Mouse (Mus musculus) midbrain, embryonic 11.5 days (tissue): ENCODE data around the gene Fetub. TPM values are rescaled to one million over a fixed set of nuclear protein-coding genes. Genes with fewer than 3 reads are reported as not detected.

ENCODE experiments used
- ATAC-seq: fragments of 200-750 bp; cut with Nextera tagmentation; 2 replicates; pipeline ENCODE4 v1.8.0; 2017; ENCODE audit warnings: moderate TSS enrichment, moderate library complexity; ENCODE audit not compliant: low FRiP score
- DNase-seq: peaks from one replicate; pipeline ENCODE4 v3.0.0; 2015; ENCODE audit warnings: low spot score; ENCODE audit errors: missing footprints
- H3K27ac ChIP-seq: fragments of 300-500 bp; sonication (generic); 2 replicates; pipeline ENCODE4 v1.5.1; 2014; ENCODE audit warnings: low read depth, low read length
- H3K27me3 ChIP-seq: fragments of 300-500 bp; sonication (generic); 2 replicates; pipeline ENCODE4 v1.6.1; 2014; ENCODE audit warnings: mild to moderate bottlenecking, low read length, moderate library complexity, mixed read lengths; ENCODE audit not compliant: control insufficient read depth, insufficient read depth
- H3K36me3 ChIP-seq: fragments of 300-500 bp; sonication (generic); 2 replicates; pipeline ENCODE4 v1.6.1; 2014; ENCODE audit warnings: mild to moderate bottlenecking, low read length, moderate library complexity, mixed read lengths; ENCODE audit not compliant: control insufficient read depth, insufficient read depth
- H3K4me1 ChIP-seq: fragments of 300-500 bp; sonication (generic); 2 replicates; pipeline ENCODE4 v1.6.1; 2014; ENCODE audit warnings: low read length; ENCODE audit not compliant: control insufficient read depth, insufficient read depth
- H3K4me2 ChIP-seq: fragments of 300-500 bp; sonication (generic); 2 replicates; pipeline ENCODE4 v1.6.1; 2014; ENCODE audit warnings: mild to moderate bottlenecking, moderate library complexity
- H3K4me3 ChIP-seq: fragments of 300-500 bp; sonication (generic); 2 replicates; pipeline ENCODE4 v1.5.1; 2014; ENCODE audit warnings: low read depth, low read length
- H3K9ac ChIP-seq: fragments of 300-500 bp; sonication (generic); 2 replicates; pipeline ENCODE4 v1.6.1; 2014; ENCODE audit warnings: low read length
- H3K9me3 ChIP-seq: fragments of 300-500 bp; sonication (generic); 2 replicates; pipeline ENCODE4 v1.6.1; 2016; ENCODE audit warnings: low read length; ENCODE audit not compliant: control insufficient read depth
- WGBS: fragments of 180-500 bp; shearing (Covaris S2); extraction: QIAGEN DNeasy Blood & Tissue Kit; methylation state at CpG from one replicate; pipeline ENCODE4 v1.1.7; 2014; 5-methylcytosine and 5-hydroxymethylcytosine counted together
- polyA plus RNA-seq: library from polyadenylated mRNA; unstranded; fragments of >200 nt; fragmentation: Nextera tagmentation; extraction: Ambion mirVana; gene quantifications from 2 replicates; pipeline ENCODE4 v1.2.1, GENCODE M21; 2014

Gene Fetub
- polyA plus RNA-seq: not detected in 2 replicates

DNA sequence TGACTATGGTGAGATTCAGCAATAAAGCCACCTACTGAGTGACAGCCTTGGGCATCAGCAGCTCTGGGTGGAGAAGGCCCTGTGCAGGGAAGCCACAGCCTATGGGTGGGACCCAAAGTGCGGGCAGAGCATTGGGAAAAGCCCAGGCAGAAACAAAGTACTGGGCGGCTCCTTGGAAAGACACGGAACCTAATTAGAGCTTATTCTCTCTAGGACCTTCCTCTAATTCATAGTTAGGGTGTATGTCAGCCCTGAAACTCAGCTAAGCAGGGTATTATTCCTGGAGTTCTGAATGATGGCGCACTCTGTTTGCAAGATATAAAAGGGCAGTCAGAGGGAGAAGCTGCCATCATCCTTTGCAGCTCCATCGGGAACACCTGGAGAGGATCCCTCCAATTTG, at the start of gene Fetub:
Fetub (plus strand) TSS at position 301 of the 400 bp plus-strand sequence.
- Histone ChIP-seq H3K9me3 (no peaks in the 10 kb centered on the region), H3K4me1 (no peaks in the 10 kb centered on the region), H3K4me3 (no peak within 1 kb of the TSS), H3K27ac (no peak within 1 kb of the TSS), H3K27me3 (no peaks in the 10 kb centered on the region), H3K4me2 (no peak within 1 kb of the TSS), H3K9ac (no peak within 1 kb of the TSS), H3K36me3 (no peaks in the 10 kb centered on the region)
- ATAC-seq (no peak), DNase-seq (no peak)
- 92% methylated on average over 5 of the region's 5 CpGs for WGBS

GRCm38 (mm10) chr16:22872397-22872796, 45.7 kb upstream of the Fetub start:
- DNase-seq (peak; percentile 66), ATAC-seq (no peak)
- Histone ChIP-seq H3K4me2 (no peak overlapping the region), H3K4me3 (no peak overlapping the region), H3K27me3 (no peaks in the 10 kb centered on the region), H3K9me3 (no peaks in the 10 kb centered on the region), H3K27ac (no peak overlapping the region), H3K9ac (no peak overlapping the region), H3K4me1 (no peaks in the 10 kb centered on the region), H3K36me3 (peaks cover 24% of the 10 kb centered on the region)
- WGBS: 91% methylated on average over 8 of the region's 8 CpGs

DNA sequence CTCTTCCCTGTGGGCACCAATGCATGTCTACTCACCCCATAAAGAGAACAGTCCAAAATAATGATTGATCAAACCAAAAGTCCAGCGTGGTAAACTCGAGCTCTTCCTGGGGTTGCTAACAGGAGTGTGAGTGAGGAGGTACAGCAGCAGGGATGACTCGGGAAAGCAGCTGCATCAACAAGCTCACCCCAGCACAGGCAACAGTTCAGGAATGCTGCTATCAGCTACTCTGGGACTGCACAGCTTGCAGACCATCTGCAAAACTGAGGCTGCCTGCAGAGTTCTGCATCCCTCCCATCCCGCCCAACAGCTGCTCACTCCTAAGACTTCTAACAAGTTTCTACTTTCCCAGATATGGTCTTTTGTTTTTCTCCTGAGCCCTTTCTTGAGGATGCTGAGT, 44.8 kb upstream of the Fetub start:
- no peak for ATAC-seq
- WGBS: 86% methylated on average over 4 of the region's 4 CpGs
- H3K4me3 ChIP-seq: no peak overlapping the region
- DNase-seq: peak; percentile 51
- H3K36me3 ChIP-seq: peaks cover 24% of the 10 kb centered on the region
- H3K27me3 ChIP-seq: no peaks in the 10 kb centered on the region
- H3K27ac ChIP-seq: no peak overlapping the region
- no peak overlapping the region for H3K9ac ChIP-seq
- H3K9me3 ChIP-seq: no peaks in the 10 kb centered on the region
- no peak overlapping the region for H3K4me2 ChIP-seq
- no peaks in the 10 kb centered on the region for H3K4me1 ChIP-seq

GRCm38 (mm10) chr16:22876218-22877043, 41.7 kb upstream of the Fetub start:
- H3K9ac ChIP-seq: no peak overlapping the region
- peak; percentile 93 for DNase-seq

DNA sequence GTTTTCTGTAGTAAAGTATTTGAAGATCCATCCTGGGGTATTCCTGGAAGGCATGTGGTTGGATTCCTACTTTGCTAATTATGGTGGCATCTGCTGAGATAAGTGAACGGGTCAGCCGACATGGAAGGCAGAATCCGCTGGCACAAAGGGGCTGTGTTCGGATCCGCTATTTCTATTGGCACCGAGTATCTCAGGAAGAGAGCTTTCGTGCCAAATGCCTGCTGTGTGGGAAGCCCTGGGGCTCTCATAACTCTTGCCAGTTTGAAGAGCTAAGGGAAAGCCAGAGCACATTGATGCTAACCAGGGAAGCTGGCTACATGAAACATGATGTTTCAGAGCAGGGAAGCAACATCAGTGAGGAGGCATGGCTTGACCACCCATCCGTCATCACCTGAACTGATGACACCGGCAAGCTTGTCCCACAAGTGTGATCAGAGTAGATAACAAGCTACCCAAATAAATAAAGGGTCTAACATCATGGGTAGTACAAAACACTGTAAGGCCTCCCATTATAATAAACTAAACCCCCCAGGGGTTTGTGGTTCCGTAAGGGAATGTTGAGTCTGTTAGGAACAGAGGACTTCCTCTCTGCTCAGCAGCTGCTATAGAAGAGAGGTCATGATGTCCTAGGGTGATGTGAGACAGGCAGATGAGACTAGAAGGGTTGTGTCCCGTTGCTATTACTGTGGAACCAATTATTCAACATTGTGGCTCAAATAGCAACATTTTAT, 40.3 kb upstream of the Fetub start:
- ATAC-seq: no peak
- no peaks in the 10 kb centered on the region for H3K36me3 ChIP-seq
- H3K4me2 ChIP-seq: no peak overlapping the region

More at GRCm38 (mm10) chr16:22876218-22877043, 41.7 kb upstream of the Fetub start:
- 59% methylated on average over 9 of the region's 9 CpGs for WGBS
- H3K27ac ChIP-seq: no peak overlapping the region
- H3K4me2 ChIP-seq: no peak overlapping the region
- H3K36me3 ChIP-seq: peaks cover 3% of the 10 kb centered on the region; the same call in 1 of the 2 replicates
- peaks cover 7% of the 10 kb centered on the region for H3K4me1 ChIP-seq
- H3K4me3 ChIP-seq: no peak overlapping the region
- no peaks in the 10 kb centered on the region for H3K27me3 ChIP-seq
- H3K9me3 ChIP-seq: no peaks in the 10 kb centered on the region
- no peak for ATAC-seq

GRCm38 (mm10) chr16:22878716-22879115, 39.4 kb upstream of the Fetub start:
- no peaks in the 10 kb centered on the region for H3K9me3 ChIP-seq
- H3K4me1 ChIP-seq: peaks cover 7% of the 10 kb centered on the region
- 80% methylated on average over 7 of the region's 7 CpGs for WGBS
- H3K4me3 ChIP-seq: no peak overlapping the region
- no peak overlapping the region for H3K27ac ChIP-seq
- no peak for ATAC-seq
- H3K36me3 ChIP-seq: no peaks in the 10 kb centered on the region
- no peak overlapping the region for H3K4me2 ChIP-seq
- H3K9ac ChIP-seq: no peak overlapping the region
- H3K27me3 ChIP-seq: no peaks in the 10 kb centered on the region
- no peak for DNase-seq

More for the DNA sequence above, 40.3 kb upstream of the Fetub start:
- no peak overlapping the region for H3K9ac ChIP-seq
- H3K4me1 ChIP-seq: peaks cover 7% of the 10 kb centered on the region
- no peaks in the 10 kb centered on the region for H3K27me3 ChIP-seq
- H3K27ac ChIP-seq: no peak overlapping the region
- no peaks in the 10 kb centered on the region for H3K9me3 ChIP-seq
- H3K4me3 ChIP-seq: no peak overlapping the region
- DNase-seq: no peak
- WGBS: 82% methylated on average over 11 of the region's 11 CpGs

DNA sequence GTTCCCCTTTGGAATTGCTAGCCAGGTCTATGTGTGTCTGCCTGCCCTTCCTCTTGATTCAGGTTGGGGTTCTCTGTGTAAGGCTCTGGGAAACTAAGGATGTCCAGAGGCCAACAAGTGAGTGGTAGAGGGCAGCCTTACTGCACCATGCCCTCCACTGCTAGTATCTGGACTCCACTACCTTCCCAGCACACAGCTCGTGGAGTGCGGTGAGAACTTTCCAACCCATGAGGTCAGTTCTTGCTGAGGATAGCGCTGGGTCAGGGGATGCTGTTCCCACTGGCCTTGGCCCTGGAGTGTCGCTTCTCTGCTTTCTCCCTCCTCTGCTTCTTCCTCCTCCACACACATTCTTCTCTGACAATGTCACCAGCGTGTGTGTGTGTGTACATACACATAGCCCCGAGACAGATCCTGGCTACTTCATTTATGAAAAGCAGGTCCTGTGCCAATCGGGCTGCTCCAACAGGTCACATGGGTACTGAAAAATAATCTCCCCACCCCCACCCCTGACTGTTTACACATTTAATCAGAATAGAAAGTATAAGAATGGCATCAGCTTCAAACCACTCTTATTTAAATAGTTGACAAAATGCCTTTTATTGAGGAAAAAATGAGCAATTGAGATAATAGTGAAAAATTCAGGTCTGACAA, 38.1 kb upstream of the Fetub start:
- no peak overlapping the region for H3K27ac ChIP-seq
- no peak overlapping the region for H3K9ac ChIP-seq
- 61% methylated on average over 7 of the region's 7 CpGs for whole genome bisulfite sequencing

GRCm38 (mm10) chr16:22880900-22881299, 37.2 kb upstream of the Fetub start:
- no peak overlapping the region for H3K27ac ChIP-seq
- DNase-seq: no peak

More for the DNA sequence above, 38.1 kb upstream of the Fetub start:
- H3K9me3 ChIP-seq: no peaks in the 10 kb centered on the region
- no peak overlapping the region for H3K4me2 ChIP-seq
- no peak overlapping the region for H3K4me3 ChIP-seq
- no peaks in the 10 kb centered on the region for H3K27me3 ChIP-seq
- ATAC-seq: no peak
- DNase-seq: no peak
- H3K36me3 ChIP-seq: no peaks in the 10 kb centered on the region
- peaks cover 7% of the 10 kb centered on the region for H3K4me1 ChIP-seq

More at GRCm38 (mm10) chr16:22880900-22881299, 37.2 kb upstream of the Fetub start:
- Histone ChIP-seq H3K9ac (no peak overlapping the region), H3K4me3 (no peak overlapping the region), H3K4me2 (no peak overlapping the region), H3K4me1 (peaks cover 7% of the 10 kb centered on the region), H3K27me3 (no peaks in the 10 kb centered on the region), H3K36me3 (no peaks in the 10 kb centered on the region), H3K9me3 (no peaks in the 10 kb centered on the region)
- 8% methylated on average over 6 of the region's 6 CpGs for WGBS
- no peak for ATAC-seq
